Mouse (Mus musculus): ENCODE measurements around the gene Sec14l3. TPM values are rescaled to one million over a fixed set of nuclear protein-coding genes. Genes with fewer than 3 reads are reported as not detected.

Gene Sec14l3
- total RNA-seq, 2 experiments from 2014 or later, result 0.74 to 1.5 TPM

DNA sequence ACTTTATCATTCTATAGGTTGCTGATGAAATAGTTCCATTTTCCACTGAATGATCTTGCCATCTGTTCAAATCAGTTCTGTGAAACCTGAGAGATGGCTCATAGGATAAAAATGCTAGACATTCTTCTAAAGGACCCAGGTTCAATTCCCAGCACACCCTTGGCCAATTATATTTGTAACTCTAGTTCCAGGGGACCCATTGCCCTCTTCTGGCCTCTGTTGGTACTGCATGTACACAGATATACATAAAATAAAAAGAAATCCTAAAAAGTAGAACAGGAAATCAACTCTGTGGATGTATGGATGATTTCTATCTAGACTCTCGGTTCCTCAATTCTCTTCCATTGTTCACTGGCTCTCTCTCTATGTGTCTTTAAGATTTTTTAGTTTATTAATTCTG lies 62.4 kb downstream of the Sec14l3 start:
- no peak for DNase-seq (ENCODE audit: low spot score in 2 of 2)

Other genes starting within 250 kb of the Sec14l3 start
- gene Osbp2, start 200.9 kb upstream of the Sec14l3 start, total RNA-seq (2021), result 10 to 100 TPM; 72.7 to 75.4 TPM
- under 1 TPM; 0.20 to 0.67 TPM for gene 4921536K21Rik, start 169.7 kb upstream of the Sec14l3 start, total RNA-seq (2021)
- 10 to 100 TPM; 21.2 to 23.8 TPM for gene Dusp18, start 169.6 kb upstream of the Sec14l3 start, total RNA-seq (2021)
- gene Slc35e4, start 150.2 kb upstream of the Sec14l3 start, total RNA-seq (2021), result 10 to 100 TPM; 17.8 to 18.5 TPM
- 10 to 100 TPM; 18.2 to 20.3 TPM for gene Tcn2, start 132.7 kb upstream of the Sec14l3 start, total RNA-seq (2021)
- gene Pes1, start 100.9 kb upstream of the Sec14l3 start, total RNA-seq (2021), result 10 to 100 TPM; 40.0 to 40.2 TPM
- gene 4930556J24Rik, start 88.1 kb upstream of the Sec14l3 start, total RNA-seq (2021), result under 1 TPM in 1 of 2 experiments, not detected in 1; 0.28 TPM
- 1 to 10 TPM; 8.0 to 9.7 TPM for gene Gal3st1, start 81.2 kb upstream of the Sec14l3 start, total RNA-seq (2021)
- gene Sec14l4, start 33.4 kb upstream of the Sec14l3 start, total RNA-seq (2021), result under 1 TPM; 0.27 to 0.41 TPM
- 100 to 1,000 TPM; 118 to 123 TPM for gene Mtfp1, start 30.6 kb downstream of the Sec14l3 start, total RNA-seq (2021)
- 10 to 100 TPM; 57.7 to 61.3 TPM for gene Sec14l2, start 58.6 kb downstream of the Sec14l3 start, total RNA-seq (2021)
- 10 to 100 TPM; 27.1 to 27.5 TPM for gene Rnf215, start 70.4 kb downstream of the Sec14l3 start, total RNA-seq (2021)
- 10 to 100 TPM; 10.4 to 11.7 TPM for gene Ccdc157, start 95.5 kb downstream of the Sec14l3 start, total RNA-seq (2021)
- 10 to 100 TPM; 72.7 TPM for gene Sf3a1, start 95.5 kb downstream of the Sec14l3 start, total RNA-seq (2021)
- 10 to 100 TPM; 28.1 to 30.8 TPM for gene Tbc1d10a, start 121.9 kb downstream of the Sec14l3 start, total RNA-seq (2021)
- gene Castor1, start 153.4 kb downstream of the Sec14l3 start, total RNA-seq (2021), result 1 to 10 TPM; 4.3 to 4.7 TPM
- gene Osm, start 171.6 kb downstream of the Sec14l3 start, total RNA-seq (2021), result not detected
- 1 to 10 TPM; 1.8 to 2.7 TPM for gene Lif, start 192.7 kb downstream of the Sec14l3 start, total RNA-seq (2021)

Data from layer of hippocampus, adult 18-20 months (tissue).